Mouse (Mus musculus) kidney, adult 8-10 months (tissue): ENCODE data around the gene Ubn2.
"Not testable (repeated sequence)": the region's sequence is repeated elsewhere in the genome, so short reads cannot be mapped to it uniquely, and the experiment has no call there.

Experiments used
- DNase-seq, 2 experiments: peaks; one replicate each; pipeline ENCODE4 v3.0.0; 2022

Ubn2 gene

DNA sequence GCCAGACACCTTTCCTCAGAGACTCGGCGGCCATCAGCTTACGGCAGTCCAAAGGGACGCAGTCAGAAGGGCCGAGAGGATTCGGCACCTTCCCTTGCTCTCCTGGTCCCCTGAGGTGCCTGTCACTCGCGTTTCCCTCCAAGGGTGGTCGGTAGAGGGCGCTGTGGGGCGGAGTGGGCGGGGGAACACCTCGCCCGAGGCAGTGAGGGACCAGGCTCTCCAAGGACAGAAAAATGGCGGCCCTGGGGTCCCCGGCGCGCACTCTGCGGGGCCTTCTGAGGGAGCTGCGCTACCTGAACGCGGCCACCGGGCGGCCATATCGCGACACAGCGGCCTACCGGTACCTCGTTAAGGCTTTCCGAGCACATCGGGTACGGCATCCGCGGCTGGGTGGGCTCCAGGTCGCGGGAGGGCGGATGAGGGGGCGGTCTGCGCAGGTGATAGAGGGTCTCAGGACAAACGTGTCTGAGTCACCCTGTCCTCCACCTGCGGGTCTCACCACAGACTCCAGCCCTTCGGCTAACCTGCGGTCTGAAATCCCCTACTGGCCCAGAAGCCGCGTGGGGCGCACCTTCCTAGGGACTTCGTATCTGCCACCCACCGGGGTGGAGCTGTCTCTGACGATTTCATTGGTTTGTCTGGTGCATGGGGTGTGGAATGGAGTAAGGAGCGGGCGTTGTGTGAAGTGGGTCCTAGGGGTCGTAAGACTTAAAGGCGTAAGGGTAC is 101.1 kb downstream of the Ubn2 start:
- DNase-seq: peak; percentile 94 to 96

DNA sequence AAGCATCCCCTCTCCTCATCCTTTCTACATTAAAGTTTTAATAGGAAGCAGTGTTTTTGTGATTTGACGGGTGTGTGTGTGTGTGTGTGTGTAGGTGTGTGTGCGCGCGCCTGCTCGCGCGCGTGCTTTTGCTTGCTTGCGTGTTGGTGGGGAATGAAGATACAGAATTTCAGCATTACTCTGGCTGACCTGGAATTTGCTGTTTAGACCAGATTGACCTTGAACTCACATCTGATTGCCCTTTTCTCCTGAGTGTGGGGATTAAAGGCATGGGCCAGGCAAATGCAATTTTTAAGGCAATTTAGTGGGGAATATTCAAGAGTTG is 101.6 kb downstream of the Ubn2 start:
- DNase-seq: peak in 1 of 2 experiments; percentile 19

- DNase-seq: no peak
Observed at GRCm38 (mm10) chr6:38535788-38536187, 102.0 kb downstream of the Ubn2 start.

- DNase-seq: not testable (repeated sequence)
Observed at GRCm38 (mm10) chr6:38544141-38544540, 110.4 kb downstream of the Ubn2 start.

DNA sequence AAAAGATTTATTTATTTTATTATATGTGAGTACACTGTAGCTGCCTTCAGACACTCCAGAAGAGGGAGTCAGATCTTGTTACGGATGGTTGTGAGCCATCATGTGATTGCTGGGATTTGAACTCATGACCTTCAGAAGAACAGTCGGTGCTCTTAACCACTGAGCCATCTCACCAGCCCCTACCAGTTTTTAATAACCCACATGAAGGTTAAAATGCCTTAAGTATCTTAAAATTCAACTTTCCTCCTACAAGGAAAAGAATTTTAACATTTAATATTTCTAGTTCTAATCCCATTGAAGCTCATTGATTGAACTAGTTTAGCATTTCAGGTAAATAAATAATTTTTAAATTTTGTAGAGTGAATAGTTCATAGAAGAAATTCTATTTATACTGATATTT is 113.3 kb downstream of the Ubn2 start:
- DNase-seq: not testable (repeated sequence)

- DNase-seq: no peak
Observed at GRCm38 (mm10) chr6:38547707-38548106, 114.0 kb downstream of the Ubn2 start.

DNA sequence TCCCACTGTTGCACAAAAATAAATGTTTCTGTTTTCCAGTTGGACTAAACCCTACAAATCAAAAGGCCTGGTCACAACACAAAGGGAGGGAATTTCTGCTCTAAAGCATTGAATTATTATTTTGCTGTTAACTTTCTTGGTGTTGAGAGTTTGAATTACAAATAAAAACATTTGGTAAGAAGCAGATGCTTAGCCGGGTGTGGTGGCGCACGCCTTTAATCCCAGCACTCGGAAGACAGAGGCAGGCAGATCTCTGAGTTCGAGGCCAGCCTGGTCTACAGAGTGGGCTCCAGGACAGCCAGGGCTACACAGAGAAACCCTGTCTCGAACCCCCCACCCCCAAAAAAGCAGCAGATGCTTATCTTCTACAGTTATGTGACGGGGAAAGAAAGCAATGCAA is 114.8 kb downstream of the Ubn2 start:
- not testable (repeated sequence) for DNase-seq

DNA sequence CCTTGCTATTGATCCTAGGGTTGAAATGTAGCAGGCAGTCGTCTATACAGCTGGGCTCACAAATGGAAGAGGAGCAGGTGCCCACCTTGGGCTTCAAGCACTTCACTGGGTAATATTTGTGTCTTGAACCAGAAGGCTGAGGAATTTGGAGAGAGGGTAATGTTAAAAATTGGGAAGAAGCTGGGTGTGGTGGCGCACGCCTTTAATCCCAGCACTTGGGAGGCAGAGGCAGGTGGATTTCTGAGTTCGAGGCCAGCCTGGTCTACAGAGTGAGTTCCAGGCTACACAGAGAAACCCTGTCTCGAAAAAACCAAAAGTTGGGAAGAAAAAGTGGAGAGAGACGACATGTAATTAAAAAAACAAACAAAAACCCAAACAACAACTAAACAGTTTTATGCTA is 116.1 kb downstream of the Ubn2 start:
- not testable (repeated sequence) for DNase-seq

DNA sequence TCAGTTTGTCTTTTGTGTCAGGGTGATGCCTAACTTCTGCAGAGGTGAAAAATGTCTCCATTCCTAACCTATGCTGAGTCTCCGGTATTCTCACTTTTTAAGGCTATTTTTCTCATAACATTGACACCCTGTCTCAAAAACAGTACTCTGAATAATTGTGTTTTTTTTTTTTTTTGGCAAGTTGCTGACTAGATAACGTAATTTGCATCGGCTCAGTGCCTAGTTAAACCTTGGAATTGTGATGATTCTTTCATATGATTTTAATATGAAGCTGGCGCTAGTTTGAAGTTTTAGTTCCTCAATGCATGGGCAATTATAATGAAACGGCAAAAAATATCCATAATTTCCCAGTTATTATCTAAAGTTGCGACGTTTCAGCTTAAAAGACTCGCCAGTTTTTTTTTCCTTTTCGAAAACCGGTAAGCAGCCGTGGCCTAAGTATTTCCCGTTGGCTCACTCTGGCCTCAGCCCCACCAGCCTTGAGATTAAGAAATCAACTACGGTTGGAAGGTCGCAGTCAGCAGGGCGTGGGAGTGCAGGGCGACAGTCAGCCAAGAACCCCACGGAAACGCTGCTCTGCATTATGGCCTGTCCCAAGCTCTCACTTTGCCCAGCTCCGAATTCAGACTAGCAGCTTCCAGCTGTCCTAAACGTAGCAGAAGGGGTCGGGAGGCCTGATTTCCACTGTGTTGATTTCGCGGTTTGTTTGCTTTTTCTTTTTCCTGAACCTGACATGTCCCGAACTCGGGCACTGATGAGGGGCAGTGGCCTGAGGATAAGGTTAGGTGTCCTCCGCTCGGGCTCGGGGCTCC is 116.7 kb downstream of the Ubn2 start:
- DNase-seq: peak in 1 of 2 experiments; percentile 57

- peak; percentile 95 to 96 for DNase-seq
Observed at GRCm38 (mm10) chr6:38551062-38551988, 117.6 kb downstream of the Ubn2 start, which contains the start of gene Luc7l2. TSS of gene Luc7l2 (plus strand) at chr6:38551334.

GRCm38 (mm10) chr6:38551989-38552635 is 118.4 kb downstream of the Ubn2 start:
- DNase-seq: peak; percentile 98

DNA sequence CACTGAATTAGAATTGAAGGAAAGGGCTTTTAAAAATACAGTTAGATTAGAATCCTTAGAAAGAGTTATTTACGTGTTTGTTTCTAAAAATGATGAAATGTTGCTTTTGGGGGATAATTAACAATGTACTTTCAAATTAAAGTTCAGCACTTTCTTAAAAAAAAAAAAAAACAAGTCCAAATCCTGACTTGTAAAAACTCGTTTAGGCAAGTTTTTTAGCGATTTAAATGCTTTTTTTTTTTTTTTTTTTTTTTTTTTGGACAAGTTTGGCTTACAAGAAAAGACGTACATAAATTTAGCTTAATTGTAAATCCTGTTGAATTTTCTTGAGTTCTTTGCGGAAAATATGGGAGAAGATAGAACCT is 118.9 kb downstream of the Ubn2 start:
- DNase-seq: no peak
